Mouse (Mus musculus) embryonic facial prominence, embryonic 11.5 days (tissue): ENCODE data around the gene Pank1. TPM values are rescaled to one million over a fixed set of nuclear protein-coding genes. Genes with fewer than 3 reads are reported as not detected.

Source experiments
- ATAC-seq: fragments of 200-750 bp; cut with Nextera tagmentation; replicated peaks from 2 replicates; pipeline ENCODE4 v1.8.0; 2017; ENCODE audit warnings: low read depth; ENCODE audit not compliant: insufficient number of reproducible peaks, low FRiP score, low TSS enrichment
- DNase-seq: peaks from one replicate; pipeline ENCODE4 v3.0.0-alpha.2; 2015; ENCODE audit warnings: low spot score
- H3K27ac ChIP-seq: fragments of 300-500 bp; sonication (generic); replicated peaks from 2 replicates; pipeline ENCODE4 v1.5.1; 2014; ENCODE audit warnings: mild to moderate bottlenecking, low read depth, low read length, control low read depth
- H3K27me3 ChIP-seq: fragments of 300-500 bp; sonication (generic); 2 replicates; pipeline ENCODE4 v1.6.1; 2014; ENCODE audit warnings: mild to moderate bottlenecking, low read length, moderate library complexity, mixed read lengths; ENCODE audit not compliant: control insufficient read depth, insufficient read depth
- H3K36me3 ChIP-seq: fragments of 300-500 bp; sonication (generic); replicated peaks from 2 replicates; pipeline ENCODE4 v1.6.1; 2014; ENCODE audit warnings: low read depth, mild to moderate bottlenecking, low read length, moderate library complexity, mixed read lengths; ENCODE audit not compliant: control insufficient read depth, insufficient read depth
- H3K4me1 ChIP-seq: fragments of 300-500 bp; sonication (generic); 2 replicates; pipeline ENCODE4 v1.6.1; 2014; ENCODE audit warnings: low read length, mixed read lengths; ENCODE audit not compliant: control insufficient read depth, insufficient read depth
- H3K4me2 ChIP-seq: fragments of 300-500 bp; sonication (generic); 2 replicates; pipeline ENCODE4 v1.6.1; 2014; ENCODE audit warnings: low read depth, mild to moderate bottlenecking, control low read depth, low read length, moderate library complexity
- H3K4me3 ChIP-seq: fragments of 300-500 bp; sonication (generic); 2 replicates; pipeline ENCODE4 v1.5.1; 2014; ENCODE audit warnings: low read depth, low read length, control low read depth
- H3K9ac ChIP-seq: fragments of 300-500 bp; sonication (generic); replicated peaks from 2 replicates; pipeline ENCODE4 v1.6.1; 2014; ENCODE audit warnings: mild to moderate bottlenecking, control low read depth, low read length
- H3K9me3 ChIP-seq: fragments of 300-500 bp; sonication (generic); replicated peaks from 2 replicates; pipeline ENCODE4 v1.6.1; 2016; ENCODE audit warnings: mild to moderate bottlenecking, low read length, inconsistent platforms, mixed read lengths; ENCODE audit not compliant: control insufficient read depth
- WGBS: fragments of 180-500 bp; shearing (Covaris S2); extraction: QIAGEN DNeasy Blood & Tissue Kit; methylation state at CpG from one replicate; pipeline ENCODE4 v1.1.7; 2014; 5-methylcytosine and 5-hydroxymethylcytosine counted together
- polyA plus RNA-seq: library from polyadenylated mRNA; unstranded; fragments of >200 nt; fragmentation: Nextera tagmentation; extraction: Ambion mirVana; gene quantifications from 2 replicates; pipeline ENCODE4 v1.2.1, GENCODE M21; 2014

Pank1 gene
- polyA plus RNA-seq, 1 experiment from 2014 or later, result 10.9 TPM

- H3K4me1 ChIP-seq, result no peaks in the 10 kb centered on the region
- H3K36me3 ChIP-seq, result no peaks in the 10 kb centered on the region
- no peaks in the 10 kb centered on the region for H3K9me3 ChIP-seq
- DNase-seq, result no peak
- ATAC-seq, result no peak
- no peak overlapping the region for H3K4me3 ChIP-seq
- H3K9ac ChIP-seq, result no peak overlapping the region
- H3K27me3 ChIP-seq, result no peaks in the 10 kb centered on the region
- H3K4me2 ChIP-seq, result no peak overlapping the region
- WGBS, result 73% methylated on average over 7 of the region's 7 CpGs
- H3K27ac ChIP-seq, result no peak overlapping the region
Measured at GRCm38 (mm10) chr19:34876676-34877075, 2.6 kb downstream of the Pank1 start.

- Histone ChIP-seq H3K4me2 (no peak overlapping the region), H3K36me3 (no peaks in the 10 kb centered on the region), H3K4me3 (no peak overlapping the region), H3K27me3 (no peaks in the 10 kb centered on the region), H3K9ac (no peak overlapping the region), H3K4me1 (no peaks in the 10 kb centered on the region), H3K9me3 (no peaks in the 10 kb centered on the region), H3K27ac (no peak overlapping the region)
- no peak for DNase-seq
- no peak for ATAC-seq
- WGBS, result 71% methylated on average over 3 of the region's 3 CpGs
Measured at GRCm38 (mm10) chr19:34869375-34869774, 9.9 kb downstream of the Pank1 start.

- no peak for ATAC-seq
- DNase-seq, result no peak
- Histone ChIP-seq H3K27me3 (no peaks in the 10 kb centered on the region), H3K9me3 (no peaks in the 10 kb centered on the region), H3K4me3 (no peak overlapping the region), H3K9ac (no peak overlapping the region), H3K4me2 (no peak overlapping the region), H3K4me1 (no peaks in the 10 kb centered on the region), H3K36me3 (no peaks in the 10 kb centered on the region), H3K27ac (no peak overlapping the region)
- WGBS, result 89% methylated on average over 8 of the region's 8 CpGs
Measured at GRCm38 (mm10) chr19:34868093-34868741, 11.0 kb downstream of the Pank1 start.

- H3K27me3 ChIP-seq, result no peaks in the 10 kb centered on the region
- ATAC-seq, result no peak
- H3K36me3 ChIP-seq, result no peaks in the 10 kb centered on the region
- DNase-seq, result no peak
- H3K4me2 ChIP-seq, result no peak overlapping the region
- WGBS, result 88% methylated on average over 6 of the region's 6 CpGs
- no peak overlapping the region for H3K27ac ChIP-seq
- H3K9me3 ChIP-seq, result no peaks in the 10 kb centered on the region
- H3K4me3 ChIP-seq, result no peak overlapping the region
- no peaks in the 10 kb centered on the region for H3K4me1 ChIP-seq
- H3K9ac ChIP-seq, result no peak overlapping the region
Measured at GRCm38 (mm10) chr19:34863737-34864136, 15.5 kb downstream of the Pank1 start.

- no peak overlapping the region for H3K4me2 ChIP-seq
- WGBS, result 92% methylated on average over 12 of the region's 12 CpGs
- H3K36me3 ChIP-seq, result no peaks in the 10 kb centered on the region
- H3K27ac ChIP-seq, result no peak overlapping the region
- DNase-seq (no peak), ATAC-seq (no peak)
- H3K4me3 ChIP-seq, result no peak overlapping the region
- H3K9ac ChIP-seq, result no peak overlapping the region
- H3K9me3 ChIP-seq, result no peaks in the 10 kb centered on the region
- H3K27me3 ChIP-seq, result no peaks in the 10 kb centered on the region
- no peaks in the 10 kb centered on the region for H3K4me1 ChIP-seq
Measured at GRCm38 (mm10) chr19:34856021-34856651, 23.1 kb downstream of the Pank1 start.

- ATAC-seq (no peak), DNase-seq (no peak)
- H3K4me3 ChIP-seq, result no peak overlapping the region
- no peak overlapping the region for H3K9ac ChIP-seq
- no peak overlapping the region for H3K4me2 ChIP-seq
- no peak overlapping the region for H3K27ac ChIP-seq
- no peaks in the 10 kb centered on the region for H3K4me1 ChIP-seq
- no peaks in the 10 kb centered on the region for H3K36me3 ChIP-seq
- H3K9me3 ChIP-seq, result no peaks in the 10 kb centered on the region
- H3K27me3 ChIP-seq, result no peaks in the 10 kb centered on the region
- WGBS, result 92% methylated on average over 3 of the region's 3 CpGs
Measured at GRCm38 (mm10) chr19:34851161-34851560, 28.1 kb downstream of the Pank1 start.

- Histone ChIP-seq H3K9ac (no peak overlapping the region), H3K4me1 (no peaks in the 10 kb centered on the region), H3K27ac (no peak overlapping the region), H3K4me2 (no peak overlapping the region), H3K4me3 (no peak overlapping the region), H3K27me3 (no peaks in the 10 kb centered on the region), H3K36me3 (no peaks in the 10 kb centered on the region), H3K9me3 (no peaks in the 10 kb centered on the region)
- whole genome bisulfite sequencing, result 92% methylated on average over 7 of the region's 7 CpGs
- ATAC-seq, result no peak
- no peak for DNase-seq
Measured at GRCm38 (mm10) chr19:34849426-34849825, 29.8 kb downstream of the Pank1 start.

- H3K27me3 ChIP-seq, result no peaks in the 10 kb centered on the region
- no peak for DNase-seq
- no peaks in the 10 kb centered on the region for H3K4me1 ChIP-seq
- no peak overlapping the region for H3K4me3 ChIP-seq
- no peak overlapping the region for H3K4me2 ChIP-seq
- 93% methylated on average over 9 of the region's 9 CpGs for WGBS
- H3K9ac ChIP-seq, result no peak overlapping the region
- no peaks in the 10 kb centered on the region for H3K9me3 ChIP-seq
- H3K27ac ChIP-seq, result no peak overlapping the region
- no peak for ATAC-seq
- no peaks in the 10 kb centered on the region for H3K36me3 ChIP-seq
Measured at GRCm38 (mm10) chr19:34848164-34848563, 31.1 kb downstream of the Pank1 start.
